Mouse (Mus musculus) monocyte, adult 59 days (primary cell): ENCODE measurements around the gene Popdc3. TPM values are rescaled to one million over a fixed set of nuclear protein-coding genes. Genes with fewer than 3 reads are reported as not detected.

ENCODE experiments used
- total RNA-seq, 2 experiments: library from RNA; stranded (reverse); gene quantifications; one replicate each; pipeline ENCODE4 v1.2.4; 2023

Gene Popdc3
- total RNA-seq, result not detected

DNA sequence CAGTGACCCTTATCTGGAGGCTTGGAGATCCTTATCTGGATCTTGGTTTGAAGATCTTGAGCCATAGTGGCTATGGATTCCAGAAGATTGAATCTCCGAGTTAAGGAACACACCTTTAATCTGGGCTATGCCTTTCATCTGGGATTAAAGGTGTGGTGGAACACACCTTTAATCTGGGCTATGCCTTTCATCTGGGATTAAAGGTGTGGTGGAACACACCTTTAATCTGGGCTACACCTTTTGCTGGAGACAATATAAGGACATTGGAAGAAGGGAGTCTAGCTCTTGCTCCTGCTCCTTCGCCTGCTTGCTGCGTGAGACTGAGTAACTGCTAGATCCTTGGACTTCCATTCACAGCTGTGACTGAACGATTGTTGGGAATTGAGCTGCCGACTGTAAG lies at the start of gene Popdc3:
Gene Popdc3 (plus strand): TSS at position 301 of the 400 bp plus-strand sequence.

DNA sequence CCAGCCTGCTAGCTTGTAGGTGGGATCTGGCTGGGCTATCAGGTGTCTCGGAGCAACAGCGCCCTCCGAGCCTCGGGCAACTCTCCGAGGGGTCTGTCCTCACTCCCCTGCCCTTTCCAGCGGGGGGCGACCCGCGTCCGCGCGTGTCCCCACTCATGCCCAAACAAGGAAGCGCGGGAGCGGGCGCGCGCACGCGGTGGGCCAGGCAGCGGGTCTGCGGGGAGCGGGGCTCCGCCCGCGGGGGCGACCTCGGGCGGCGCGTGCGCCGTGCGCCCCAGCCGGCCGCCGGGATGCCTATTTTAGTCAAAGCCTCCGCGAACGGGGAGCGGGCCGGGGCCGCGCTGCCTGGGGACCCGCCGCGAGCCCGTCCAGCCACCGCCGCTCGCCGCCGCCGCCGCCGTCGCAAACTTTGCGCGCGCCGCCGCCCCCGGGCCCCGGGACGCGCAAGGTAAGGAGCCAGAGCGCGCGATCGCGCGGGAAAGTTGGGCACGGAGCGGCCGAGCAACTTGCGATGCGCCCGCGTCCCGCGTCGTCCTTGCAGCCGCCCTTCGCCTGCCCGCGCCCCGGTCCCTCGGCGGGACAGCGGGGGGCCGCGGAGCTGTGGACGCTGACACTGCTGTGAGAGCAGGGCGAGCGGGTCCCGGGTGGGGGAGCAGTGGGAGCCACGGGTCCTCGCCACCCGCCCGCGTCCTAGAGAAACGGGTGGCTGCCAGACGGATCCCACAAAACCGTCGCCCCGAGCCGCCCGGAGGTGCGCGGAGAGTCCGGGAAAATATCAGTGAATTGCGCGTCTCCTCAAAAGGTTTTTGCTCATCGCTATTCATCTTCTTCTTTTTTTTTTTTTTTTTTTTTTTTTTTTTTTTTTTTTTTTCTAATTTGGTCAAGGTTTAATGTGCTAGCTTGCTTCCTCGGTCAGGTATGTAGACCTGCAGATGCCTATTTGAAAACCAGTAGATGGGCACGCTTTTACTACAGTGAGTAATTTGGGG lies 157.8 kb downstream of the Popdc3 start, which contains the start of gene Bves:
Gene Bves (plus strand): TSS at position 339 of the 989 bp plus-strand sequence.

Other genes starting within 250 kb of the Popdc3 start
- gene Prep, start 110.9 kb upstream of the Popdc3 start, total RNA-seq, result 10 to 100 TPM; 13.8 to 14.8 TPM
- not detected for gene Bves, start 157.7 kb downstream of the Popdc3 start, total RNA-seq